Mouse (Mus musculus) CD8-positive naive resting alpha-beta T cell, adult 2 months (primary cell): ENCODE measurements around the gene Ftsj3.
"Not testable (repeated sequence)": the region's sequence is repeated elsewhere in the genome, so short reads cannot be mapped to it uniquely, and the experiment has no call there.

Experiments
- DNase-seq, 2 experiments: peaks; one replicate each; pipeline ENCODE4 v3.0.0; 2022; ENCODE audit warnings: low read depth in 2 of 2, low spot score in 2 of 2

Gene Ftsj3

GRCm38 (mm10) chr11:106202123-106202465 lies 53.8 kb downstream of the Ftsj3 start, which contains the start of gene Strada:
Gene Strada, minus strand, starts transcription at chr11:106202168.
- DNase-seq: no peak

DNA sequence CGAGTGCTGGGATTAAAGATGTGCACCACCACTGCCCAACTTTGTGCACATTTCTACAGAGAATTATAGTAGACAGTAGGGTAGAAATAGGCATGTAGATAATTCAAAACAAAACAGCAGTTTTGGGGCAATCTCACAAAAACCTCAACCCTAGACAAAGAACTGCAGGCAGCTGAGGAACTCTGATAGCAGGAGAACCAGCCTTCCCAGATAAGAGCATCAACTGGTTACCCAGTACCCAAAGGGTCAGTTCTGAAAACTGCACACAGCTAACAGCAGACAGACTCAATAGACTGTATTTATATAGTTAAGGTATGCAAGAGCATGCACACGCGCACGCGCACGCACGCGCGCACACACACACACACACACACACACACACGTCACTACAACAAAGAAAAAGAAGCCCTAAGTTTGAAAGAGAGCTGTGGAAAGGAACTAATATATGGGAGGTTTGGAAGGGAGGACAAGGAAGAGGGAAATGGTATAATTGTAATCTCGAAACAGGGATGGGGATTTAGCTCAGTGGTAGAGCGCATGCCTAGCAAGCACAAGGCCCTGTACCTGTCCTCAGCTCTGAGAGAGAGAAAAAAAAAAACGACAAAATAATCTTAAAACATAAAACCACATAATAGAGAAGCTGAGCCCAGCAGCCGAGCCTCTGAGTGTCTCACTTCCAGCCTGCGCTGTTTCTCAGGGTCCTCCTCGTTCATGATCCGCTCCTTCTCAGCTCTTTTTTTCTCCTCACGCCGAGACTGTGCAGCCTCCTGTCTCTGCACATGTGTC lies 54.3 kb downstream of the Ftsj3 start:
- peak in 1 of 2 experiments; percentile 11 for DNase-seq

DNA sequence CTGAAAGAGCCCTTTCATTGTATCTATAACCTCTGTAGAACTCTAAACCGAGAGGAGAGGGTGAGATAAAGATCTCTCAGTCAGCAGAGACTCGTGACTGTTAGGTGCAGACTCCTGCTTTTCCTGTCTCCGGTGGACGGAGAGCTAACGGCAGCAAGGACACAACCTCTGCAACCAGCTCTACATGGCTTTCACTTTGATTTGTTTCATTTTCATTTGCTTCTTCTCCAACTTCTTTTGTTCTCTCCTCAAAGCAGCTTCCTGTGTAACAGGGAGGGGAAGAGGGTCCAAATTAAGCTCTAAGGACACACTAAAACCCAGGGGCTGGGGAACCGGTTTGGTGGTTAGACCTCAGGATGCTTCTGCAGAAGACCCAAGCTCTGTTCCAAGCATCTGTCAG lies 55.1 kb downstream of the Ftsj3 start:
- DNase-seq: no peak

DNA sequence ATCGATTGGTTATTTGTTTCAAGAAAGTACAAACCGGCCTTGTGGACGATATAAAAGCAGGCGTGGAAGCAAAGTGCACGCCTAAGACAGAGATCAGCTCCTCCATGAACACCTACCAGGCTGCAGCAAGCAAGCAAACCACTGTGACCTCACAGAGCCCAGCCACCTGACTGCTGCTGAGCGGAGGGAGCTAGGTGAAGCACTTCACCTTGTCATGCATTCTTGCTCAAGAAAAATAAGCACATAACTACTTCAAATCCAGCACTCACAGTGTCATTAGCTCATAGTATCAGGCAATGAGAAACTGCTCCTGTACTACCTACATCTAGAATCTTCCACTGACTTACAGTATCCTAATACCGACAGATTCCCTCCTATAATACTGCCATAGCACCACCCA lies 55.9 kb downstream of the Ftsj3 start:
- not testable (repeated sequence) for DNase-seq
